Mouse (Mus musculus): ENCODE measurements around the gene Epha4. TPM values are rescaled to one million over a fixed set of nuclear protein-coding genes. Genes with fewer than 3 reads are reported as not detected.

Gene Epha4
- total RNA-seq, 2 experiments from 2014 or later: 6.3 to 10.0 TPM

DNA sequence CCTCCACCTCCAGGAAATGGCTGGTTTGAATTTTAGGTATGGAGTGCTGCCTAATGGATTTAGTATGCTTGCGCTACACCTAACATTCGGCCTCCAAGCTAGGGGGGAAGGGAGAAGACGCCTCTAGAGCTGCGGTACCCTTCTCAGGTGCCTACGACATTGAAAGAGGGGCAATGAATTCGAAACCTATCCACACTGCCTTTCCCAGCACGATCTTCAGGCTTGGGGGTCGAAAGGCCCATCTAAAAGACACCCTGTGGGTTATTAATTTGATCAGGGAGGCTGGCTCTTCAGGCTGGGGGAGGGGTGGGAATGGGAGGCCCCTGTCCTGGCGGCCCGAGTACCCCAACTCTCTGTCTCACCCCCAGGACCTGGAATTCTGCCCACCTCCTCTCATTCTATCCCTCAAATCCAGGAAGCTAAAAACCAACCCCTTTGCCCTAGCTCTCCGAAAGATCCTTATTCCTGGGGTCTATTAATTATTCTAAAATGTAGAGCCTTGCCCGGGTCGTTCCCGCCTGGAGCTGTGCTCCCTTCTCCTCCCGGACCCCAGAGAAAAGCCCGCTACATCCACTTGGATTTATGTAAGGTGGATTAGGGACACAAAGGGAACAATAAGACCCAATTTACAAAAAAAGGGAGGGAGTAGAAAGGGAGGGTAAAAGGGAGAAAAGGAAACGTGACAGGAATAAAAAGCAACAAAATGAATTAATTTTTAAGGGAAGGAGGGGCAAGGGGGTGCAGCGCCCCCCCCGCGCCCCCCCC, 2.3 kb downstream of the Epha4 start:
- DNase-seq: no peak

DNA sequence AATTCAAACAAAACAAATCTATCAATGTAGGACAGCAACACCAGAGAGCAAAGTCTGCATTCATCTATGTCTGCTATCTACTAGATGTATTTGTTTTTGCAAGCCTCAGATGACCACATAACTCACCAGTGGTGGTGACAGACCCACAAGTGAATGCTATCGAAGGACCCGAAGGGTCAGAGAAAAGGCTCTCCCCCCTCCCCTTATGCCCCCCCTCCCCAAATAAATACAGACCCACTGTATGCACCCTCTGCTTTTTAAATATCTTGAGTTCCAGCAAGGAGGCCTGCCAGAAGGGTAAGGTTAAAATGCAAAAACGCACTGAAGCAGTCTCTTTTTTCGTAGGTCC, 2.9 kb downstream of the Epha4 start:
- DNase-seq: no peak

DNA sequence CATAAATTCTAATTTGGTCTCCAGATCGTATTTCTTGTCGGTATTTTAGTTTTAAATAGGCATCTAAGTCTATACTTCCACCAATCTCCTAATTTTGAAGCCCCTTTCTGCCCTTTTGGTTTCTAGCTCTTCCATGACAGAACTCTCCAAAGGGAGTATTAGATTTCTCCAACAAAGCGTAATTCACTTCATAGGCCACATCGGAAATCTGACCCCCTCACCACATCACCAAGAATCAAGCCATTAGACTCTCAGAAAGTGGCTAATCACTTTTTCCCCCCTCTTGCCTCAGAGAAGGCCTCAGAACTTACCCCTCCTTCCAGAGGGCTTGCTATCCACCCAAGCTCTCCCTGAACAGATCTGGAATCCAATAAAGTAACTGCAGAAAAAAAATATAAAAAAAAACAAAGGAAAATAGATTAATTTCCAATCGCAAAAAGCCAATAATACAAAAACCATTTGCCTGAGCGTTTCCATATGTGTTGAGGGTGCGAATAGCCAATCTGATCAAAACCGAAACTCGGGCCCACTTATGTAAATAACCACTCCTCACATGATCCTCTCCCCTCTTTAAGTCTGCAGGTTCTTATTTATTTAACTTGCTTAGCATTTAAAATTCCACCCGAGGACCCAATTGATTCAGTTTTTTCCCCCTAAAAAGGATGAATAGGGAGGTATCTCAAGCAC, 3.4 kb downstream of the Epha4 start:
- DNase-seq: no peak

DNA sequence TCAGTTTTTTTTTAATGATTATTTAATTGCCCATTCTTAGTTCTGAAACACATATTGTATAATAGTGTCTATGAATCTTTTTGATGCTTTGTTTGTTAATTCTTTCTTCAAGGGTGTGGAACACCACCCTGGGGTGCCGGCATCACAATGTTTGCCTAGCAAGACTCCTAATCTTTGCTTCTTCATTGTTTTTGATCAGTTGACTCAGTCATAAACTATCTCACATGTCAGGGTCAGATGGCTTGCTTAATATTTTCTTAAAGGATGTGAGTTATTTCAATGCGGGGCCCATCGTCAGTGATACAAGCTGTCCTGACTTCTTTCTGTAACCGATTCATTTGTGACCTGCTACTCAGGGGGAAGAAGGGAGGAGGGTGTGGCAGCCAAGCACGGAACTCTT, 4.3 kb downstream of the Epha4 start:
- DNase-seq: no peak

DNA sequence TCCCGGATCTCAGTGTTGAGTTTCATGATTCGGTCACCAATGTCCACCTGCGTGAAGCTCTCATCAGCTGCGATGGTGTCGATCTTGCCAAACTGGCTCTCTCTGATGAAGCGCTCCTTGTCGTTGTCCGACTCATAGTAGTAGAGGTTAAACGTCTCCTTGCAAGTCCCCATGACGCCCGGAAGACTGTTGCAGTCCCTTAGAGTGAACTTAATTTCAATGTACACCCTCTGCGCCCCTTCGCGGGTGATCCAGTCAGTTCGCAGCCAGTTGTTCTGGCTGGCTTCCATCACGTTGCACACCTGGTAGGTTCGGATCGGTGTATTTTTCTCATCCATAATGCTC, 8.1 kb downstream of the Epha4 start:
- no peak for DNase-seq

DNA sequence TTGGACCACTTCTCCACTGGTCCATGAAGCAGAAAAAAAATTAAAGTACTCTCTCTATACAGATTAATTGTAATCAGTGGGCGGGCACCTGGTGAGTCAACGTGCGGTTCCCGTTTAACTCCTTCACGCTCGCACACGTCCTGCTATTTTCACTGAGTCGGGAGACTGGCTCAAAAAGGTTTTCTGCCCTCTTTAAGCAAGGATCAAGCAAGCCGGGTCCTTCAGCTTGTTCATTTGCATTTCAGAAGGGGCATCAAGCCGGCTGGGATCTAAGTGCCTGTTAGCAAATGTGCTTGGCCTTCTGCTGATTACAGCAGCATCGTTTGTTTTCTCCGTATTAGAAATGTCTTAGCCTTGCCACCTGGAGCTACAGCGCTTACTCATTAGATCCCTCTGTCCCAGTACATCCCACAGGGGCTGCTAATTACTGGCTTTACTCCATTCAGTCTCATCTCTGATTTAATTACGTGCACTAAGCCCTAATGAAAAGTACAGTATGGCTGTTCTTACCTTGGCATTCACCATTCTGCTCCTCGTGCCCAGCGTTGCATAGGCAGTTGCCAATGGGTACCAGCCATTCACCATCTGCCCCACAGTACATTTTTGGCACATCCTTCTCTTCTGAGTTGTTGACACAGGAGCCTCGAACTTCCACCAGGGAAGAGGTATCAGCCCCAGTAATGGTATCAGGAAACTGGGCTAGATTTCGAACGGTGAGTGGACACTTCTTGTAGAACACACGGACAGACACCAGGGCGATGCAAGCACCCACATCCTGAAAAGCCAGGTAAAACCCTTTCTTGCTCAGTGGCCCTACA, 8.6 kb downstream of the Epha4 start:
- DNase-seq: no peak

DNA sequence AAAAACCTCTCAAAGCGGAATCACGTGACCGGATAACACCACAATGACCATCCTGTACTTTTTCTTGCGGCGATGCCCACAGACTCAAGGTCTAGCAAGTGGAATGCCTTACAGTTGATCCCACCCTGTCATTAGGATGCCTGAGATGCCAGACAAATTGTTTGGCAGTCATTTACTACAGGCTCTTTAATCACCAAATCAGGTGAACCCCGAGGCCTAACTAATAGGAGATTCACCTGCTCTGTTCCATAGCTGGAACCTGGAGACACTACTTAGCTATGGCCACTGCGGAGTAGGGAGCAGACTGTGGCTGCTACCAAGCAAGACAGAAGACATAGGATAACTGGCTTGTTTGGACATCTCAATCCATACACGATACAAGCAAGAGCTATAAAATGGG, 9.6 kb downstream of the Epha4 start:
- DNase-seq: no peak

DNA sequence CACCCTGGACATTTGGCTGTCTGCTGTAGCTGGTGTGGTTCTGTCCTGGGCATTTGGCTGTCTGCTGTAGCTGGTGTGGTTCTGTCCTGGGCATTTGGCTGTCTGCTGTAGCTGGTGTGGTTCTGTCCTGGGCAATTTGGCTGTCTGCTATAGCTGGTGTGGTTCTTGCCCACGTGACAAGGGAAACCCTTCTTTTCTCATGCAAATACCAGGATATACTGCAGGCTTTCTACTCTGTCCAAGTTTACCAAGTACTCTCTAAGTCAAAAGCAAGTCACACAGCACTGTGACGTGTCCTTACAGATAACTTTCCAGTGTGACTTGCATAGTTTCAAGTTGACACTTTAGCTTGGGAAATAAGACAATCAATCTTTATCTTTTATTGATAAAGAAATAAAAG, 10.1 kb downstream of the Epha4 start:
- no peak for DNase-seq

DNA sequence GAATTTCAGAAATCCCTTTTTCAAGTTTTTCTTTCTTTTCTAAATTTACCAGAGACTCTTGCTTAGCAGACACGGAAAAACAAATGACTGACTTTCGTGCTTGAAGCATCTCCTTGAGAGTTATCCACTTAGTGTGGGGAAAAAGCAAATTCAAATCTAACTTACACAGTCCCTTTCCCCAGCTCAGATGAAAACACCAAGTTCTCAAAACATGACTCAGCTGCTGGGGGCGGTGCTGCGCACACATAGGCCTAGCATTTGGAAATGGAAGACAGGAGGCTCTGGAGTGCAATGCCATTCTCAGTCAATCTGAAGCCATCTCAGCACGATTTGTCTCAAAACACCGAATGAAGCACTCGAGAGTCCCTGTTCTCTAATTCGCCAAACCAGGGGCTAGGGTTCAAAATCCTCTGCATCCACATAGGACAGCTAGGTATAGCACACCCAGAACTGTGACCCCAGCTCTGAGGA, 11.1 kb downstream of the Epha4 start:
- no peak for DNase-seq

DNA sequence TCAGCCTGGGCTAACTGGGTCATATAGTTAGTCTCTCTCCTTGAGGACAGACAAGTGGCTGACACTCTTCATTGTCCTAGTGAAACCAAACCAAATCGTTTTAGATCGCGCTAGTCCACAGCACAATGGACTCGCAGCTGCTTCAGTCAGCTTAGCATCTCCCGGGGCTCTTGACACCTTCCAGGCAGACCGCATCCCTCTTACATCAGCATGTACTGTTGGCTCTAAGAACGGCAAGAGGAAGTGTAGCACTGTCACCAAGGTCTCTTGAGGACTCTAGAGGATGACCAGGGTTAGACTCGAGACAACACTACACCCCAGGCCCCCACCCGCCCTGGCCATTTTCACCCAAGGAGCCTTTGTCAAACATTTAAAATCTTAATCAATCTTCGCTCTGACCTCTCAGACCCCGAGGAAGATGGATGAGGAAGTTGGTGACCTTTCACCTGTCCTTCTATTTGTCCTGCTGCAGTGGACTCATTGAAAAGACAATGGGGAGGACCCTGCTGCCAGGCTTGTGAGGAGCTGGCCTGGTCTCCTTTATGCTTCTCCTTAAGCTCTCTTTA, 12.3 kb downstream of the Epha4 start:
- no peak for DNase-seq

DNA sequence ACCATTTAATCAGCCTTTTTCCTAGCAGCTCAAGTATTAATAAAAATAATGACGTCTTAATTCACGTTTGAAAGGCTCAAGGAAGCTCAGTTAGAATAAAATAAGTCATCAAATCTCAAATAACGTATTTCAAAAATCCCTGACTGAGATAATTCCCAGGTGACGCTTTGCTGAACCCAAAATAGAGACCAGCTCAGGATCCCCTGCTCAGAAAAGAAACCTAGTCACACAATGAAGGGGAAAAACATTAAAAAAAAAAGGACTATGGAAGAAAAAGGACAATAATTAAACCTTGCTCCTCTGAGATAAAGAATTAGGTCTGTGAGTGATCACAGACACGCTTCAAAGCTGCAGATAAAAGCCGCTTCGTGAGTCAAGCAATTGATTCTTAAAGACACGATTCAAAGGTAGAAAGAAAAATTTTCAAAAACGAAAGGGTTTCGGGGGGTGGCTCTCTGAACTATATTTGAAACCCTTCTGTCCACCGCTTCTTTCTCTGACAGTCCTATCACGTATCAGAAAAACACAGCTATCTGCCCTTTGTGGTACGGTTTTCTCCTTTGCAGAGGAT, 13.4 kb downstream of the Epha4 start:
- no peak for DNase-seq

DNA sequence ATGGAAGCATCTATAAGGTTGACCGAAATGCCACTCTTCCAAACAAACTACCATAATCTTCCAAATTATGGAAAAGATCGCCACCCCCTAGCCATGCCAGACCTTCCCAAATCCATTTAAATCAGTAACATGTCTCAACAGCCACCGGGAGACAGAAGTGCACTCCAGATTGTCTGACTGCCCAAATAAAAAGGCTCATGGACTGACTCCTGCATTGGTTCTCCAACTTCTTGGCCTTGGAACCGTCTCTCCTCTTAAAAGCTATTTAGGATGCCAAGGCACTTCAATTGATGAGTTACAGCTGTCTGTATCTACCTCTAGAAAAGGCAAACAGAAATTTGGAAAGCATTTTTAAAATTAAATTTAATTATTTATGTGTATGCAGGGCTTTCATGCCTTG, 17.4 kb downstream of the Epha4 start:
- no peak for DNase-seq

DNA sequence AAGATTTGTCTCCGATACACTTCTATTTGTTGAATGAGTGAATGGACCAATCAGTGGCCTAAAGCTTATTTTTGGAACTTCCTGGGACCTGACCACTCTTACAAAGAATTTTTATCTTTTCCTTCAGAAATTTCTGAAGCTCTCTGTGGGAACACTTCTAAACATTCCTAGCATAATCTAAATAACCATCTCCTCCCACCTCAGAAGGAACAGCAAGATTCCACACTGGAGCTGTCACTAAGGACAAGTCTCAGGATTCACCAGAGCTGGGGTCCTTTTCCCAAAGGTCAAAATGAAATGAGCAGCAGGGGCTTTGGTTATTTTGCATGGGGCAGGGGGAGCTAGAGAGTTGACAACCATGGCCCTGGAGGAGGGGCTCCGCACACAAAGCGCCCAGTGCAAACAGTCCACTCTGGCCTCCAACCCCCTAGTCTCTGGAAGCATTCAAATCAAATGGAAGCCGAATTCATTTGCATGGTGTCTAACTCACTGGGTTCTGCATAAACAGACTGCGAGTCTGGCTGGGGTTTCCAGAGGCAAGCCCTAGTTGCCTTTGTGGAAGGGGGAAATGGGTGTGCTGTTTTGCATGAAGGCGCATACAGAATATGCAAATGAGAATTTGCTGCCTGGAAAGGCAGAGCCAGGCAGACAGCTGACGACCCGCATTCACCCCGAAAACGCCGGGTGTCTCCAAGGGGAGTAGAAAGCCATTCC, 18.3 kb downstream of the Epha4 start:
- DNase-seq: no peak

DNA sequence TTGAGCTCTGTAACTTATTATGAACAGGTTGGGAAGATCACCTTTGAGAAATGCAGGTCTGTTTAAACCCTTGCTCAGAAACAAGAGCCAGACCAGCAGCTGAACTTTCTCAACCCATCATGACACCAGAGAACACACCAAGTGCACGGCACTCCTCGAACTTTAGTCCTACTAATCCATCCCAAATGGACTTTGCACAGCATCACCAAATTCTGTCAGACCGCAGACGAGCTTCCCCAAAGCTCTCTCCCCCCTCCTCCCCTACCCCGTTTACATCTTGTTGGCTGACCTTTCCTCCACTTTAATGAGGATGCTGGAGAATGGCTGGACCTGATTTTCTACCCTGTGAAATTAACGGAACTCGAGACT, 19.1 kb downstream of the Epha4 start:
- no peak for DNase-seq

DNA sequence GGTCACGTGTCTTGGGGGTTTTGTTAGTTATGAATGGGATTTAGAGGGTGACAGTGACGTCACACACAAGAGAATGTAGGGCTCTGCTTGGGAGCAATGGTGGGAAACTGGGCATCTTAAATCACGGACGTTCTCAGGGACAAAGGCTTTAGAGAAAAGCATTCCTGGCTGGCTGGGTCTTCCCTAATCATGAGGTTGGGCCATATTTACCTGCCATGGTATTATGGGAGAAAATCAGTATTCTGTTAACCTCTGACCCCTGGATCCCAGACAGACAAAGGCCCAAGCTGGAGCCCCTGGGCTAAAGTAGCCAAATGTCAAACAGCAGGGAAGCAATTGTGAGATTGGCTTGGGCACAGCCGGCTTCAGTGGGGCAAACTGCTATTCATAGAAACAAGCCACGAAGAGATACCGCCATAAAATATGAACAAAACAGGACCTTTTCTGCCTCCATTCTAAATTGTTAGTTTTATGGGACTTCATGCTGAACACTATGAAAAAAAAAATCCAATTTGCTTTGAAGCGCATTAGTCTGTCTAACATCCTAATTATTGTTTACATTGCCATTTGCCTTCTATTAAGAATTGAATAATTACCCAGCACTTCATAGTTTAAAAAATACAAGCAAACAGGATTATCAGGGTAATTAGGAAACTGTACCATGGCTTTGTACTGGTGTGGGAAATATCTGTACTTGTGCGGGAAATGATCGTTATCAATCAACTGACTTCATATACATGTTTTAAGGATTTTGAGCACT, 19.7 kb downstream of the Epha4 start:
- no peak for DNase-seq

DNA sequence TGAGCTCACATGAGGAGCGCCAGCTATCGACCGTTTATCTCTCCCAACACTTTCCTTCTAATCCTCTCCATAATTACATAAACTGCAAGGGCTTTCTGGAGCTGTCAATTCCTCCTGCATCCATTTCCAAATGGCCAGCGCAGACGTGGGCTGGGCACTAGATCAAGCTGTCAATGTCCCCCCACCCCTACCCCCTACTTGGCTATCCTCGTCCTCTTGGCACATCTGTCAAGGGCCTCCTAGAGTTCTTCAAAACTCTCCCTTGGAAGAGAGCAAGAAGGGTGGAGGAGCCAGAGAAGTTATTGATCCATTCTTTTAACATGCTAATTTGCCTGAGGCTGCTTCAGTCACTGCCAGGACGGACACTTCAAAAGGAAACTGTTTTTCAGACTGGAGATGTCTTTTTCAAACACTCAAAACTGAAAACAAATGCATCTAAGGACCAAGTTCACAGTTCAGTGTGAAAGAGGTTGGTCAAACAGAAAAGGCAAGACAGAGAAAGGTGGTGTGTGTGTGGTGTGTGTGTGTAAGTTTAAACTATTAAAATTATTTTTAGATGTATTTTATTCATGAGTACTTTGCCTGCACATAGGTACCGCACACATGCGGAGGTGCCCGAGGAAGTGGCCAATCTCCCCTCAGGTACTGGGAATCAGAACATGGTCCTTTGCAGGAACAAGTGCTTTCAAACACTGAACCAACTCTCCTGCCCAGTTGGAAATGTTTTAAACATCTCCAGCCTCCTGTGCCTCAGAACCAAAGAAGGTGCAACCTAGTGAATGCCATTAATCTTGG, 20.9 kb downstream of the Epha4 start:
- no peak for DNase-seq

DNA sequence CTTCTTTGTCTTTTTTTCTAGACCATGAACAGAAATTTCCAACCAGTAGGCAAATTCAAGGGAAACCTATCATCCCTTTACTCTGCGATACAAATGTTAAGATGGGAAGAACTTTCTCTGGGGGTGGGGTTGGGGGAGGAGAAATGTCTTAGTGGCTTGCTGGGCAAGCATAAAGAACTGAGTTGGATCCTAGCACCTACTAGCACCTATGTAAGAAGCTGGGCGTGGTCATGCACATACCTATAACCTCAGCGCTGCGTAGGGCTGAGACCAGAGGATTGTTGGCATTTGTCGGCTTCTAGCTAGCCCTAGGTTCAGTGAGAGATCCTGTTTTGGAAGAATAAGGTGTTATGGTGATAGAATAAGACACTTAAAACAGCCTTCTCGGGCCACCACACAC, 24.7 kb downstream of the Epha4 start:
- no peak for DNase-seq

DNA sequence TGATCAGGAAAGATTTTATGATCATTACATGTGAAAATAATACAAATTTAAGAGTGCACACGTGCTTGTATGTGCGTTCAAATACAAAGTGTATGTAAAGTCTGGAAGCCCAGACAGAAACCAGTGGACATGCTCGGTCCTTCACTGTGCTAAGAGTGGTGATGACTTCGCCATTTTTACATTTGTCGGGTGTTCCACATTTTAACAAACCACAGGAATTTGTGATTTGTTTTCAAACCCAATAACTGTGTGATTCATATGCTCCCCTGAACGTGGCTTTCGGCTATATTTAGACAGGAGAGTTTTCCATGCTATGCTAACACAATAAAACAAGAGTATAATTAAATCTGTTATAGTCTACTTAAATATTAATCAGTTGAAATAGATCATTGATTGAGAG, 25.5 kb downstream of the Epha4 start:
- DNase-seq: no peak

DNA sequence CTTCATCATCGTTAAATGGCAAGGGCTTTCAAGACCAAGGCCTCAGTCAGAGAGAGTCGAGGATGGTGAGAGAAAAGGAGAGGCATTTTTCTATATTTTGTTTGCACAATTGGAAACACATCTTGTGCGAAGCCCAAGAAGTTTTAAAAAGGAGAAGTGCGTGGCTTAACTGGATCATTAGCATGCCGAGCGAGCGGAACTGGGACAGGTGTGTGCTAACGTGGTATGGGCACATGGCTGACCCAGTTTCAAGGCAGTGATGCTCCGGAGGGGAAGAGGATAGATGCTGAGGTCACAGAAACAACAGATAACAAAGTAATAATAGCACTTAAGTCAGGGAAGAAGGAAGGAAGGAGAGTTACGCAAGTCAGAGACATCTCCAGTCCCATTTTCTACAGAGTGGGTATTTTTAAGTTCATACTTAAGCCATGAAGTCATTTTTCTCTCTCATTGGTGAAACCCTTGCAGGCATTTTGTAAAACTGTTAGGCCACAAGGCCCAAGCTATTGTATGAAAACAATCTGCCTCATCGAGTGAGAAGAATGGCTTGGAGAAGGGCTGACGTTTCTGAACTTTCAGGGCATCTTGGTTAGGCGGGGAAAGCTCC, 26.9 kb downstream of the Epha4 start:
- no peak for DNase-seq
